Mouse (Mus musculus): Measurements from ENCODE around the gene Hes5.

DNA sequence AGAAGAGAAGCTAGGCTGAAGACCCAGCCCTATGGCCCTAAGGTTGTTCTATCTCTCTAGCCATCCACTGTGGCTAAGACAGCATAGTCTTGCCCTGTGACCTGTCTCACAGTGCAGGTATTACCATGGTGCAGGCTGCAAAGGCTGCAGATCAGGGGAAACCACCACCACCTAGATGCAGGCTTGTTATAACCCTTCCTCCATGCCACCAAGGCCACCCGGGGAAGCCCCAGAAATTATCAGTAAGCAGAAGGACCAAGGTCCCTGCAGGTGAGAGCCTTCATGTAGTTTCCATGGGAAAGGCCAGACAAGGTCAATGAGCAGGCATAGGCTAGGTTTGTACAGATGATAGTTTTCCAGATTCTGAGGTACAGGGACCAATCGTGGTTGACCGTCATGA is 46.9 kb upstream of the Hes5 start:
- TF ChIP-seq CTCF (IDR thresholded peaks at IDR 0.05; ENCODE audit: extremely low read depth, insufficient read length, insufficient replicate concordance, low read depth, low read length) (no peak), POLR2A (IDR thresholded peaks at IDR 0.05; ENCODE audit: low read depth, low read length) (no peak)

Measured in small intestine, adult 2 months (tissue).